Comparison of ENCODE assay signal across 8 mouse cellular contexts in genomic region chr8:13158718-13159376, GRCm38 (mm10). TPM values are rescaled to one million over a fixed set of nuclear protein-coding genes. Genes with fewer than 3 reads are reported as not detected.
DNase-seq lines count a peak whose midpoint lies in the region; ATAC-seq and TF ChIP-seq lines count a peak whose summit lies in the region.

Gene Lamp1, plus strand, starts transcription at chr8:13159161.

- ATAC-seq in G1E (ENCODE audit: extremely low read depth, insufficient number of reproducible peaks, low FRiP score, poor library complexity, severe bottlenecking) = peak; percentile 43
- peak; percentile 98 for ATAC-seq in forebrain, embryonic 16.5 days
- peak; percentile 96 for ATAC-seq in lung, embryonic 14.5 days (ENCODE audit: insufficient read depth)

- peak within 1 kb of the TSS; percentile 97 for H3K4me3 ChIP-seq in G1E (ENCODE audit: low read depth, low read length)
- H3K4me3 ChIP-seq in forebrain, embryonic 16.5 days (replicated peaks; ENCODE audit: low read length) = peak within 1 kb of the TSS; percentile 98
- peak within 1 kb of the TSS; percentile 94 for H3K4me3 ChIP-seq in layer of hippocampus, adult 2 months
- H3K4me3 ChIP-seq in lung, embryonic 14.5 days (ENCODE audit: low read depth, low read length) = peak within 1 kb of the TSS; percentile 99
- H3K4me3 ChIP-seq in olfactory bulb, adult 2 months (ENCODE audit: insufficient read depth, low read depth, low read length) = peak within 1 kb of the TSS; percentile 99
- peak within 1 kb of the TSS; percentile 68 for H3K4me3 ChIP-seq in thymus, adult 2 months (ENCODE audit: control insufficient read depth, insufficient read depth, low read length)

- TF ChIP-seq POLR2A in olfactory bulb, adult 2 months (IDR thresholded peaks at IDR 0.05; ENCODE audit: insufficient read depth, low read depth, low read length) = 0 out of 2 replicates have a peak, but pooled peaks have one; percentile 48
- TF ChIP-seq POLR2A in thymus, adult 2 months (IDR thresholded peaks at IDR 0.05; ENCODE audit: control insufficient read depth, extremely low read depth, insufficient read depth, low read length, poor library complexity) = no peak

- H3K4me2 ChIP-seq in forebrain, embryonic 16.5 days (ENCODE audit: low read length) = peak within 1 kb of the TSS; percentile 95
- peak within 1 kb of the TSS; percentile 83 for H3K4me2 ChIP-seq in lung, embryonic 14.5 days

- TF ChIP-seq CTCF in G1E (IDR thresholded peaks at IDR 0.05; ENCODE audit: low read depth, low read length) = no peak
- no peak for TF ChIP-seq CTCF in layer of hippocampus, adult 2 months (conservative IDR thresholded peaks at IDR 0.05)
- TF ChIP-seq CTCF in lung, embryonic 14.5 days (IDR thresholded peaks at IDR 0.05; ENCODE audit: low read depth) = no peak
- no peak for TF ChIP-seq CTCF in olfactory bulb, adult 2 months (IDR thresholded peaks at IDR 0.05; ENCODE audit: insufficient read depth, low read depth, low read length)
- TF ChIP-seq CTCF in thymus, adult 2 months (IDR thresholded peaks at IDR 0.05; ENCODE audit: borderline replicate concordance, control insufficient read depth, extremely low read depth, insufficient read depth, low read length, poor library complexity) = no peak

- peaks cover 40% of the 10 kb centered on the region for H3K36me3 ChIP-seq in G1E (replicated peaks)
- peaks cover 4% of the 10 kb centered on the region; the same call in 1 of the 2 replicates for H3K36me3 ChIP-seq in forebrain, embryonic 16.5 days (ENCODE audit: control insufficient read depth, insufficient read depth)
- peaks cover 3% of the 10 kb centered on the region; the same call in 1 of the 2 replicates for H3K36me3 ChIP-seq in lung, embryonic 14.5 days (ENCODE audit: insufficient read depth)
- no peaks in the 10 kb centered on the region for H3K36me3 ChIP-seq in thymus, adult 2 months (ENCODE audit: control insufficient read depth, insufficient read depth, low read length)

- WGBS in forebrain, embryonic 16.5 days = under 1% methylated on average over 46 of the region's 50 CpGs
- WGBS in lung, embryonic 14.5 days = under 1% methylated on average over 47 of the region's 50 CpGs
- under 1% methylated on average over 50 of the region's 50 CpGs for WGBS in olfactory bulb, adult 2 months
- 2% methylated on average over 48 of the region's 50 CpGs for WGBS in thymus, adult 2 months

- H3K9ac ChIP-seq in forebrain, embryonic 16.5 days (replicated peaks; ENCODE audit: low read depth, low read length) = peak within 1 kb of the TSS; percentile 94
- peak within 1 kb of the TSS; percentile 94 for H3K9ac ChIP-seq in lung, embryonic 14.5 days

- H3K27ac ChIP-seq in forebrain, embryonic 16.5 days (ENCODE audit: low read length) = peak within 1 kb of the TSS; percentile 60
- H3K27ac ChIP-seq in layer of hippocampus, adult 2 months = peak within 1 kb of the TSS; percentile 94
- H3K27ac ChIP-seq in lung, embryonic 14.5 days (ENCODE audit: low read depth) = peak within 1 kb of the TSS; percentile 69
- H3K27ac ChIP-seq in olfactory bulb, adult 2 months (ENCODE audit: insufficient read depth, low read depth, low read length) = peak within 1 kb of the TSS; percentile 98
- no peak within 1 kb of the TSS for H3K27ac ChIP-seq in thymus, adult 2 months (ENCODE audit: control insufficient read depth, insufficient read depth, low read length)

- intact Hi-C loops in heart, postnatal 36 days (cut with DNase I) = loop anchor here (2.0 kb wide), 1 partner anchor 54 kb away; the partner anchor contains the start of genes Cul4a and Pcid2

- peak; percentile 91 for DNase-seq in G1E (ENCODE audit: low spot score)
- DNase-seq in cerebellum, adult 18-20 months = peak; percentile 98 to 99
- DNase-seq in heart, postnatal 36 days = peak; percentile 99 to 100
- DNase-seq in layer of hippocampus, adult 2 months (ENCODE audit: low spot score in 2 of 2) = peak; percentile 98 to 99
- peak; percentile 100 for DNase-seq in lung, embryonic 14.5 days
- DNase-seq in thymus, adult 2 months = peak; percentile 97

- H3K4me1 ChIP-seq in G1E (ENCODE audit: insufficient read depth, low read depth, low read length) = peaks cover 45% of the 10 kb centered on the region
- H3K4me1 ChIP-seq in forebrain, embryonic 16.5 days (replicated peaks; ENCODE audit: control insufficient read depth, insufficient read depth, low read length) = peaks cover 21% of the 10 kb centered on the region
- H3K4me1 ChIP-seq in lung, embryonic 14.5 days (ENCODE audit: insufficient read depth) = no peaks in the 10 kb centered on the region
- H3K4me1 ChIP-seq in olfactory bulb, adult 2 months (ENCODE audit: control insufficient read depth, insufficient read depth, low read length) = peaks cover 4% of the 10 kb centered on the region
- H3K4me1 ChIP-seq in thymus, adult 2 months (replicated peaks; ENCODE audit: control insufficient read depth, insufficient read depth, low read length) = peaks cover 3% of the 10 kb centered on the region

- no peaks in the 10 kb centered on the region for H3K9me3 ChIP-seq in G1E (replicated peaks)
- no peaks in the 10 kb centered on the region for H3K9me3 ChIP-seq in forebrain, embryonic 16.5 days (ENCODE audit: control insufficient read depth, low read length)
- no peaks in the 10 kb centered on the region for H3K9me3 ChIP-seq in lung, embryonic 14.5 days (ENCODE audit: low read depth, low read length)

- no peaks in the 10 kb centered on the region for H3K27me3 ChIP-seq in G1E (ENCODE audit: insufficient read depth, low read length)
- no peaks in the 10 kb centered on the region for H3K27me3 ChIP-seq in forebrain, embryonic 16.5 days (replicated peaks; ENCODE audit: control insufficient read depth, insufficient read depth, low read length)
- H3K27me3 ChIP-seq in lung, embryonic 14.5 days (ENCODE audit: insufficient read depth, low read length) = no peaks in the 10 kb centered on the region
- H3K27me3 ChIP-seq in thymus, adult 2 months (ENCODE audit: control insufficient read depth, insufficient read depth, low read length) = no peaks in the 10 kb centered on the region

RNA-seq across cellular contexts. Expression of gene Lamp1, which starts in this region (rescaled TPM):
- total RNA-seq in G1E (2014; fragmentation: Nextera tagmentation) (206 and 208 TPM in 2 replicates), G1E (2017) (458 and 554 TPM in 2 replicates)
- polyA plus RNA-seq in G1E (2012) = 150 and 233 TPM in 2 replicates
- polyA plus RNA-seq in forebrain, embryonic 16.5 days (2015; fragmentation: Nextera tagmentation; extraction: Ambion mirVana) = 241 and 271 TPM in 2 replicates
- 100 to 1,000 TPM; 403 to 406 TPM for total RNA-seq in heart, postnatal 36 days (2021)
- 100 to 1,000 TPM; 241 to 248 TPM for total RNA-seq in layer of hippocampus, adult 2 months (2021)
- 309 and 315 TPM in 2 replicates for polyA plus RNA-seq in lung, embryonic 14.5 days (2014; fragmentation: Nextera tagmentation; extraction: Ambion mirVana)
- polyA plus RNA-seq in olfactory bulb, adult 2 months (2012; ENCODE audit: insufficient read depth, insufficient read length, low replicate concordance, missing spikeins) = 207 TPM in 1 of 2 replicates, not detected in the other
- polyA plus RNA-seq in thymus, adult 2 months (2012; rRNA removed) = 345 and 388 TPM in 2 replicates

Comparison
In these comparisons a context has a peak if more than half of its experiments do, and no peak if none do; other contexts are left out.
1. ATAC-seq: peak in every context shown above with its lines; median percentile 98 in forebrain, embryonic 16.5 days; 96 in lung, embryonic 14.5 days; 43 in G1E.